Mouse (Mus musculus): ENCODE measurements around the gene Man1c1. TPM values are rescaled to one million over a fixed set of nuclear protein-coding genes. Genes with fewer than 3 reads are reported as not detected.

Gene Man1c1
- polyA plus RNA-seq, 1 experiment from 2014 or later: 2.6 TPM

GRCm38 (mm10) chr4:134578407-134578806, 125.7 kb downstream of the Man1c1 start:
- H3K9me3 ChIP-seq: no peaks in the 10 kb centered on the region
- no peak overlapping the region for H3K4me3 ChIP-seq
- WGBS: 70% methylated on average over 5 of the region's 5 CpGs
- no peaks in the 10 kb centered on the region for H3K36me3 ChIP-seq (replicated peaks)
- peaks cover 19% of the 10 kb centered on the region for H3K27me3 ChIP-seq (replicated peaks; ENCODE audit: low read depth, poor library complexity, severe bottlenecking)
- H3K4me1 ChIP-seq: peaks cover 49% of the 10 kb centered on the region
- DNase-seq (ENCODE audit: low spot score): no peak
- H3K27ac ChIP-seq (replicated peaks): 0 out of 2 replicates have a peak overlapping the region, but pooled peaks have one; percentile 59

- DNase-seq (ENCODE audit: low spot score): no peak
These were observed 126.8 kb downstream of the Man1c1 start for GRCm38 (mm10) chr4:134577281-134577680.

GRCm38 (mm10) chr4:134575486-134575885, 128.6 kb downstream of the Man1c1 start:
- no peak overlapping the region for H3K4me3 ChIP-seq
- H3K4me1 ChIP-seq: peaks cover 40% of the 10 kb centered on the region
- H3K27ac ChIP-seq (replicated peaks): no peak overlapping the region
- no peaks in the 10 kb centered on the region for H3K36me3 ChIP-seq (replicated peaks)
- no peak for DNase-seq (ENCODE audit: low spot score)
- no peaks in the 10 kb centered on the region for H3K9me3 ChIP-seq
- 56% methylated on average over 11 of the region's 11 CpGs for WGBS
- H3K27me3 ChIP-seq (replicated peaks; ENCODE audit: low read depth, poor library complexity, severe bottlenecking): peaks cover 15% of the 10 kb centered on the region

More at GRCm38 (mm10) chr4:134577281-134577680, 126.8 kb downstream of the Man1c1 start:
- Histone ChIP-seq H3K4me1 (peaks cover 52% of the 10 kb centered on the region), H3K27ac (replicated peaks) (no peak overlapping the region), H3K9me3 (no peaks in the 10 kb centered on the region), H3K4me3 (no peak overlapping the region), H3K36me3 (replicated peaks) (no peaks in the 10 kb centered on the region), H3K27me3 (replicated peaks; ENCODE audit: low read depth, poor library complexity, severe bottlenecking) (peaks cover 19% of the 10 kb centered on the region)
- 85% methylated on average over 2 of the region's 2 CpGs for WGBS

GRCm38 (mm10) chr4:134572449-134573300, 131.4 kb downstream of the Man1c1 start:
- Histone ChIP-seq H3K27ac (replicated peaks) (no peak overlapping the region; the same call in 1 of the 2 replicates), H3K4me1 (peaks cover 15% of the 10 kb centered on the region), H3K27me3 (replicated peaks; ENCODE audit: low read depth, poor library complexity, severe bottlenecking) (0 out of 2 replicates have a peak, but pooled peaks cover 10% of the 10 kb centered on the region), H3K4me3 (no peak overlapping the region), H3K36me3 (replicated peaks) (no peaks in the 10 kb centered on the region), H3K9me3 (no peaks in the 10 kb centered on the region)
- 84% methylated on average over 24 of the region's 24 CpGs for WGBS
- no peak for DNase-seq (ENCODE audit: low spot score)

GRCm38 (mm10) chr4:134570704-134571451, 133.2 kb downstream of the Man1c1 start:
- no peak for DNase-seq (ENCODE audit: low spot score)
- 77% methylated on average over 14 of the region's 14 CpGs for WGBS
- Histone ChIP-seq H3K4me3 (no peak overlapping the region), H3K36me3 (replicated peaks) (peaks cover under 1% of the 10 kb centered on the region; the same call in 1 of the 2 replicates), H3K9me3 (no peaks in the 10 kb centered on the region; the same call in 1 of the 2 replicates), H3K27ac (replicated peaks) (0 out of 2 replicates have a peak overlapping the region, but pooled peaks have one; percentile 8), H3K4me1 (peaks cover 17% of the 10 kb centered on the region), H3K27me3 (replicated peaks; ENCODE audit: low read depth, poor library complexity, severe bottlenecking) (0 out of 2 replicates have a peak, but pooled peaks cover 15% of the 10 kb centered on the region)

- Histone ChIP-seq H3K4me1 (0 out of 2 replicates have a peak, but pooled peaks cover 9% of the 10 kb centered on the region), H3K9me3 (peaks cover 3% of the 10 kb centered on the region; the same call in 1 of the 2 replicates), H3K27ac (replicated peaks) (no peak overlapping the region), H3K4me3 (no peak overlapping the region), H3K27me3 (replicated peaks; ENCODE audit: low read depth, poor library complexity, severe bottlenecking) (0 out of 2 replicates have a peak, but pooled peaks cover 15% of the 10 kb centered on the region), H3K36me3 (replicated peaks) (peaks cover 9% of the 10 kb centered on the region)
- no peak for DNase-seq (ENCODE audit: low spot score)
- WGBS: 78% methylated on average over 8 of the region's 8 CpGs
These were observed 134.3 kb downstream of the Man1c1 start for GRCm38 (mm10) chr4:134569831-134570230.

GRCm38 (mm10) chr4:134569205-134569604, 134.9 kb downstream of the Man1c1 start:
- DNase-seq (ENCODE audit: low spot score): no peak
- 76% methylated on average over 6 of the region's 6 CpGs for WGBS

GRCm38 (mm10) chr4:134567377-134568226, 136.5 kb downstream of the Man1c1 start:
- 0 out of 2 replicates have a peak, but pooled peaks cover 9% of the 10 kb centered on the region for H3K4me1 ChIP-seq
- H3K27me3 ChIP-seq (replicated peaks; ENCODE audit: low read depth, poor library complexity, severe bottlenecking): 0 out of 2 replicates have a peak, but pooled peaks cover 15% of the 10 kb centered on the region
- peaks cover 14% of the 10 kb centered on the region for H3K36me3 ChIP-seq (replicated peaks)
- H3K9me3 ChIP-seq: peaks cover 3% of the 10 kb centered on the region; the same call in 1 of the 2 replicates
- WGBS: 38% methylated on average over 19 of the region's 19 CpGs
- DNase-seq (ENCODE audit: low spot score): no peak
- H3K4me3 ChIP-seq: no peak overlapping the region
- H3K27ac ChIP-seq (replicated peaks): no peak overlapping the region

More at GRCm38 (mm10) chr4:134569205-134569604, 134.9 kb downstream of the Man1c1 start:
- Histone ChIP-seq H3K27ac (replicated peaks) (no peak overlapping the region), H3K27me3 (replicated peaks; ENCODE audit: low read depth, poor library complexity, severe bottlenecking) (0 out of 2 replicates have a peak, but pooled peaks cover 15% of the 10 kb centered on the region), H3K4me3 (no peak overlapping the region), H3K36me3 (replicated peaks) (peaks cover 14% of the 10 kb centered on the region), H3K4me1 (0 out of 2 replicates have a peak, but pooled peaks cover 9% of the 10 kb centered on the region), H3K9me3 (peaks cover 3% of the 10 kb centered on the region; the same call in 1 of the 2 replicates)

GRCm38 (mm10) chr4:134564093-134564492, 140.0 kb downstream of the Man1c1 start:
- peaks cover 3% of the 10 kb centered on the region; the same call in 1 of the 2 replicates for H3K9me3 ChIP-seq
- WGBS: 86% methylated on average over 6 of the region's 6 CpGs
- H3K36me3 ChIP-seq (replicated peaks): peaks cover 18% of the 10 kb centered on the region
- H3K27me3 ChIP-seq (replicated peaks; ENCODE audit: low read depth, poor library complexity, severe bottlenecking): 0 out of 2 replicates have a peak, but pooled peaks cover 15% of the 10 kb centered on the region
- no peak for DNase-seq (ENCODE audit: low spot score)
- peaks cover 5% of the 10 kb centered on the region; the same call in 1 of the 2 replicates for H3K4me1 ChIP-seq
- H3K27ac ChIP-seq (replicated peaks): no peak overlapping the region
- no peak overlapping the region for H3K4me3 ChIP-seq

GRCm38 (mm10) chr4:134563624-134564023, 140.5 kb downstream of the Man1c1 start:
- WGBS: 92% methylated on average over 16 of the region's 16 CpGs
- DNase-seq (ENCODE audit: low spot score): no peak
- Histone ChIP-seq H3K4me3 (no peak overlapping the region), H3K36me3 (replicated peaks) (peaks cover 18% of the 10 kb centered on the region), H3K27ac (replicated peaks) (no peak overlapping the region), H3K27me3 (replicated peaks; ENCODE audit: low read depth, poor library complexity, severe bottlenecking) (0 out of 2 replicates have a peak, but pooled peaks cover 15% of the 10 kb centered on the region), H3K9me3 (peaks cover 3% of the 10 kb centered on the region; the same call in 1 of the 2 replicates), H3K4me1 (peaks cover 9% of the 10 kb centered on the region)

GRCm38 (mm10) chr4:134562014-134562413, 142.1 kb downstream of the Man1c1 start:
- H3K27ac ChIP-seq (replicated peaks): no peak overlapping the region
- no peak overlapping the region for H3K4me3 ChIP-seq
- DNase-seq (ENCODE audit: low spot score): no peak
- H3K9me3 ChIP-seq: peaks cover 3% of the 10 kb centered on the region; the same call in 1 of the 2 replicates
- peaks cover 18% of the 10 kb centered on the region for H3K36me3 ChIP-seq (replicated peaks)
- H3K4me1 ChIP-seq: peaks cover 16% of the 10 kb centered on the region
- 0 out of 2 replicates have a peak, but pooled peaks cover 1% of the 10 kb centered on the region for H3K27me3 ChIP-seq (replicated peaks; ENCODE audit: low read depth, poor library complexity, severe bottlenecking)
- WGBS: 87% methylated on average over 2 of the region's 2 CpGs

Data from embryonic facial prominence, embryonic 10.5 days (tissue).